Mouse (Mus musculus) CD4-positive, CD25-positive, alpha-beta regulatory T cell, adult 9 weeks (primary cell): Measurements from ENCODE around the gene Olfr118. TPM values are rescaled to one million over a fixed set of nuclear protein-coding genes. Genes with fewer than 3 reads are reported as not detected.

Source experiments
- polyA plus RNA-seq: library from polyadenylated mRNA; unstranded; fragments of 100-300 nt; shearing (Covaris generic); gene quantifications from one replicate; pipeline ENCODE4 v1.2.1, GENCODE M21; 2017

The Olfr118 gene
- polyA plus RNA-seq = not detected

DNA sequence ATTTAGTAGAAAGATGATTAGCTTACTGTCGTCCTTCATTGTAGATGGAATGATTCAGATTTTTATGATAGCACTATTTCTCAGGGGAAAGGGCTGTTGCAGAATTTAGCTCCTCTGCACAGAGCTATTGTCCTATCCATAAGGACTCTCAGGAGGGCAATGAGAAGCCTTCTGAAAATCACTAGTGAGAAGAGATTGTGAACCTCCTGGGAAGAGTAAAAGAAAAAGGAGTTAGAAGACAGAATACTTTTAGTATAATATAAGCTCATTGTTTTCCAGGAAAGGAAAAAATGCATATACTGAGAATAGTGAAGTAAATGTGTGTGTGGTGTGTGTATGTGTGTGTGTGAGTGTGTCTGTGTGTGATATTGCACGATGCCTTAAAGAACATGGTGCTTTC, at the start of gene Olfr118:
Gene Olfr118 (plus strand): TSS at position 301 of the 400 bp plus-strand sequence.

DNA sequence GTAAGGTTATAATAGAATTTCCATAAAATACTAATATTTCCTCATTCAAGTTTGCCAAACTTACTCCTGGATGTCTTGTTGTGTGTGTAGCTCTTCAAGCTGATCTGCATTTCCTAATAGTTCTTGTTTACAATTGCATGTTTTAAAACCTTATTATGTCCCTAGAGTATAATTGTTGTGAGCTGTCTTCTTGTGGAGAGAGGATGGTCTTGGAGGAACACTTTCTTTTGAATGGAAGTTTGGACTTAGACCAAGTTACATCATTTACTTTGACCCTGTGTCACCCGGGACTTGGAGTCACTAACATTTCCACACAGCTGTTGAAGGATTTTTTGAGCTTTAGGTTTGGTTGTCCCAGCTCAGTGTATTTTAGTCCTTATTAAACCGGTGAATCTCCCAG, 39.8 kb upstream of the Olfr118 start, which contains the start of the genes Olfr115 and Olfr116:
Gene Olfr115 (minus strand): TSS at position 101 of the 400 bp plus-strand sequence.
Gene Olfr116 (minus strand): TSS at position 191 of the 400 bp plus-strand sequence.

DNA sequence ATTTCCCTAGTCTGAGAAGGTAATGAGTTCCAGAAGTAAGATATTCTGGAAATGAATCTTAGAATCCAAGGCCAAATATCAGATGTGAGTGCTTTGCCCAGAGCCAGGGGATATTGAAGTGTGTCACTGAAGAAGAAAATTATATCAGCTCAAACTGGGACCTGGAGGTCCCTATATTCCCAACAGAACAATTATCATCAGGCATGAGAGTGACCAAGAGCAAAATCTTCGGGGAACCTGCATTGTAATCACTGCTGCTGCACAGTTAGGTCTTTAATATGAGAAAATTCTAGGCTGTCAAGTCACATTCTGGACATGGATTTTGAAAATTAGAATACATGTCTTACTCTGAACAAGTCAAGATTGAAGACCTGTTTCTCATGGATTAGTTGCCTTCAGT, 3.1 kb upstream of the Olfr118 start, which contains the start of gene Olfr117:
Gene Olfr117 (minus strand): TSS at position 101 of the 400 bp plus-strand sequence.

DNA sequence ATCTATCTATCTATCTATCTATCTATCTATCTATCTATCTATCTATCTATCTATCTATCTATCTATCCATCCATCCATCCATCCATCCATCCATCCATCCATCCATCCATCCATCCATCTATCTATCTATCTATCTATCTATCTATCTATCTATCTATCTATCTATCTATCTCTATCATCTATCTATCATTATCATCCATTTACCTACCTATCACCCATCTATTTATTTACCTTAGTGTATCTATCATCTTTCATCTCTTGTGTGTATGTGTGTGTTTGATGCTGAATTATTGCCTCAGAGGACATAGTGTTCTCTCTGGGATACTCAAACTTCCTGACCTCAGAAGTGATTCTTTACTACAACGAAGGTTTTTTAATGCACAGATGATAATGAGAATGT, 29.5 kb downstream of the Olfr118 start, which contains the start of gene Olfr119:
Gene Olfr119 (plus strand): TSS at position 301 of the 400 bp plus-strand sequence.

DNA sequence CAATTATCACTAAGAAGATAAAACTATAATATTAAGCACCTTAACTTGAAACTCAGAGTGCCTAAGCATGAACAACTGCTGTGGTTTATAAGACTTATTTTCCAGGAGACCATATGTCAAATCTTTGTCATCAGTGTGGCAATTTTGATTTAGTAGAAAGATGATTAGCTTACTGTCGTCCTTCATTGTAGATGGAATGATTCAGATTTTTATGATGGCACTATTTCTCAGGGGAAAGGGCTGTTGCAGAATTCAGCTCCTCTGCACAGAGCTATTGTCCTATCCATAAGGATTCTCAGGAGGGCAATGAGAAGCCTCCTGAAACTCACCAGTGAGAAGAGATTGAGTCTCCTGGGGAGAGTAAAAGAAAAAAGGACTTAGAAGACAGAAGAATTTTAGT, 54.7 kb downstream of the Olfr118 start, which contains the start of gene Olfr120:
Gene Olfr120 (plus strand): TSS at position 301 of the 400 bp plus-strand sequence.

Other genes with a start within 250 kb of the Olfr118 start
- not detected for gene Olfr108, start 221.5 kb upstream of the Olfr118 start, polyA plus RNA-seq
- gene Olfr109, start 208.1 kb upstream of the Olfr118 start, polyA plus RNA-seq = not detected
- 0.27 TPM for gene H2-M2, start 183.4 kb upstream of the Olfr118 start, polyA plus RNA-seq
- not detected for gene Olfr110, start 174.5 kb upstream of the Olfr118 start, polyA plus RNA-seq
- not detected for gene Olfr111, start 159.0 kb upstream of the Olfr118 start, polyA plus RNA-seq
- not detected for gene Olfr112, start 97.5 kb upstream of the Olfr118 start, polyA plus RNA-seq
- not detected for gene Olfr113, start 89.3 kb upstream of the Olfr118 start, polyA plus RNA-seq
- gene Olfr114, start 74.2 kb upstream of the Olfr118 start, polyA plus RNA-seq = not detected
- not detected for gene Olfr115, start 39.9 kb upstream of the Olfr118 start, polyA plus RNA-seq
- not detected for gene Olfr116, start 39.8 kb upstream of the Olfr118 start, polyA plus RNA-seq
- gene Olfr117, start 3.2 kb upstream of the Olfr118 start, polyA plus RNA-seq = not detected
- not detected for gene Olfr119, start 29.6 kb downstream of the Olfr118 start, polyA plus RNA-seq
- gene Olfr120, start 54.8 kb downstream of the Olfr118 start, polyA plus RNA-seq = not detected
- not detected for gene Olfr121, start 81.9 kb downstream of the Olfr118 start, polyA plus RNA-seq
- not detected for gene Olfr122, start 101.6 kb downstream of the Olfr118 start, polyA plus RNA-seq
- not detected for gene Olfr123, start 126.5 kb downstream of the Olfr118 start, polyA plus RNA-seq
- not detected for gene Olfr124, start 132.9 kb downstream of the Olfr118 start, polyA plus RNA-seq
- not detected for gene Olfr125, start 166.0 kb downstream of the Olfr118 start, polyA plus RNA-seq
- not detected for gene Olfr126, start 180.5 kb downstream of the Olfr118 start, polyA plus RNA-seq
- not detected for gene Olfr127, start 233.4 kb downstream of the Olfr118 start, polyA plus RNA-seq